Mouse (Mus musculus): ENCODE results near the gene Gtf3c5. TPM values are rescaled to one million over a fixed set of nuclear protein-coding genes. Genes with fewer than 3 reads are reported as not detected.
A peak's percentile ranks its signal among the peaks of the same experiment; 100 is the strongest.

The Gtf3c5 gene
- polyA plus RNA-seq, 1 experiment = 29.0 TPM

- no peaks in the 10 kb centered on the region for H3K27me3 ChIP-seq (ENCODE audit: control insufficient read depth, insufficient read depth, low read length, poor library complexity, severe bottlenecking)
- no peaks in the 10 kb centered on the region for H3K36me3 ChIP-seq (ENCODE audit: control insufficient read depth, insufficient read depth, low read length, poor library complexity, severe bottlenecking)
- peak; percentile 63 for TF ChIP-seq CTCF (IDR thresholded peaks at IDR 0.05; ENCODE audit: low read depth, low read length)
- TF ChIP-seq EP300 (IDR thresholded peaks at IDR 0.05; ENCODE audit: insufficient read depth, low read depth, low read length) = no peak
- no peak overlapping the region for H3K9ac ChIP-seq (ENCODE audit: low read depth, poor library complexity, severe bottlenecking)
- no peaks in the 10 kb centered on the region for H3K4me1 ChIP-seq (ENCODE audit: control insufficient read depth, insufficient read depth, low read length)
- no peak overlapping the region for H3K27ac ChIP-seq (ENCODE audit: insufficient read depth, low read length)
- H3K4me3 ChIP-seq (ENCODE audit: low read depth, low read length) = no peak overlapping the region
- no peaks in the 10 kb centered on the region for H3K9me3 ChIP-seq (replicated peaks; ENCODE audit: control insufficient read depth, insufficient read depth, low read length, poor library complexity, severe bottlenecking)
Observed at GRCm38 (mm10) chr2:28624870-28625269, 41.3 kb upstream of the Gtf3c5 start.

GRCm38 (mm10) chr2:28622521-28623124 is 39.1 kb upstream of the Gtf3c5 start:
- TF ChIP-seq POLR2A (IDR thresholded peaks at IDR 0.05; ENCODE audit: insufficient read depth, low read length) (no peak), EP300 (IDR thresholded peaks at IDR 0.05; ENCODE audit: insufficient read depth, low read depth, low read length) (no peak), CTCF (IDR thresholded peaks at IDR 0.05; ENCODE audit: low read depth, low read length) (peak; percentile 83)
- H3K9ac ChIP-seq (ENCODE audit: low read depth, poor library complexity, severe bottlenecking) = no peak overlapping the region
- no peaks in the 10 kb centered on the region for H3K9me3 ChIP-seq (replicated peaks; ENCODE audit: control insufficient read depth, insufficient read depth, low read length, poor library complexity, severe bottlenecking)
- no peak overlapping the region for H3K27ac ChIP-seq (ENCODE audit: insufficient read depth, low read length)
- no peaks in the 10 kb centered on the region for H3K27me3 ChIP-seq (ENCODE audit: control insufficient read depth, insufficient read depth, low read length, poor library complexity, severe bottlenecking)
- H3K4me3 ChIP-seq (ENCODE audit: low read depth, low read length) = no peak overlapping the region
- no peaks in the 10 kb centered on the region for H3K36me3 ChIP-seq (ENCODE audit: control insufficient read depth, insufficient read depth, low read length, poor library complexity, severe bottlenecking)
- H3K4me1 ChIP-seq (ENCODE audit: control insufficient read depth, insufficient read depth, low read length) = no peaks in the 10 kb centered on the region

- no peak within 1 kb of the TSS for H3K4me3 ChIP-seq (ENCODE audit: low read depth, low read length)
- H3K27ac ChIP-seq (ENCODE audit: insufficient read depth, low read length) = no peak within 1 kb of the TSS
- no peak within 1 kb of the TSS for H3K9ac ChIP-seq (ENCODE audit: low read depth, poor library complexity, severe bottlenecking)
- TF ChIP-seq CTCF (IDR thresholded peaks at IDR 0.05; ENCODE audit: low read depth, low read length) = no peak
- no peaks in the 10 kb centered on the region for H3K27me3 ChIP-seq (ENCODE audit: control insufficient read depth, insufficient read depth, low read length, poor library complexity, severe bottlenecking)
- H3K36me3 ChIP-seq (ENCODE audit: control insufficient read depth, insufficient read depth, low read length, poor library complexity, severe bottlenecking) = no peaks in the 10 kb centered on the region
- H3K9me3 ChIP-seq (replicated peaks; ENCODE audit: control insufficient read depth, insufficient read depth, low read length, poor library complexity, severe bottlenecking) = no peaks in the 10 kb centered on the region
- H3K4me1 ChIP-seq (ENCODE audit: control insufficient read depth, insufficient read depth, low read length) = no peaks in the 10 kb centered on the region
Observed at GRCm38 (mm10) chr2:28621664-28622171, 38.2 kb upstream of the Gtf3c5 start, which contains the start of gene Gfi1b. Gfi1b (minus strand) TSS chr2:28621982.

GRCm38 (mm10) chr2:28621111-28621510 is 37.6 kb upstream of the Gtf3c5 start:
- no peak for TF ChIP-seq CTCF (IDR thresholded peaks at IDR 0.05; ENCODE audit: low read depth, low read length)
- no peak for TF ChIP-seq EP300 (IDR thresholded peaks at IDR 0.05; ENCODE audit: insufficient read depth, low read depth, low read length)
- no peak for TF ChIP-seq POLR2A (IDR thresholded peaks at IDR 0.05; ENCODE audit: insufficient read depth, low read length)
- Histone ChIP-seq H3K27me3 (ENCODE audit: control insufficient read depth, insufficient read depth, low read length, poor library complexity, severe bottlenecking) (no peaks in the 10 kb centered on the region), H3K36me3 (ENCODE audit: control insufficient read depth, insufficient read depth, low read length, poor library complexity, severe bottlenecking) (no peaks in the 10 kb centered on the region), H3K4me1 (ENCODE audit: control insufficient read depth, insufficient read depth, low read length) (no peaks in the 10 kb centered on the region), H3K9ac (ENCODE audit: low read depth, poor library complexity, severe bottlenecking) (no peak overlapping the region), H3K27ac (ENCODE audit: insufficient read depth, low read length) (no peak overlapping the region), H3K9me3 (replicated peaks; ENCODE audit: control insufficient read depth, insufficient read depth, low read length, poor library complexity, severe bottlenecking) (no peaks in the 10 kb centered on the region), H3K4me3 (ENCODE audit: low read depth, low read length) (no peak overlapping the region)

- TF ChIP-seq POLR2A (IDR thresholded peaks at IDR 0.05; ENCODE audit: insufficient read depth, low read length) (no peak), CTCF (IDR thresholded peaks at IDR 0.05; ENCODE audit: low read depth, low read length) (no peak), EP300 (IDR thresholded peaks at IDR 0.05; ENCODE audit: insufficient read depth, low read depth, low read length) (no peak)
- peaks cover 1% of the 10 kb centered on the region for H3K4me1 ChIP-seq (ENCODE audit: control insufficient read depth, insufficient read depth, low read length)
- no peak overlapping the region for H3K9ac ChIP-seq (ENCODE audit: low read depth, poor library complexity, severe bottlenecking)
- no peak overlapping the region for H3K4me3 ChIP-seq (ENCODE audit: low read depth, low read length)
- H3K27ac ChIP-seq (ENCODE audit: insufficient read depth, low read length) = no peak overlapping the region
- H3K36me3 ChIP-seq (ENCODE audit: control insufficient read depth, insufficient read depth, low read length, poor library complexity, severe bottlenecking) = no peaks in the 10 kb centered on the region
- H3K27me3 ChIP-seq (ENCODE audit: control insufficient read depth, insufficient read depth, low read length, poor library complexity, severe bottlenecking) = no peaks in the 10 kb centered on the region
- no peaks in the 10 kb centered on the region for H3K9me3 ChIP-seq (replicated peaks; ENCODE audit: control insufficient read depth, insufficient read depth, low read length, poor library complexity, severe bottlenecking)
Observed at GRCm38 (mm10) chr2:28620522-28620921, 37.0 kb upstream of the Gtf3c5 start.

- TF ChIP-seq EP300 (IDR thresholded peaks at IDR 0.05; ENCODE audit: insufficient read depth, low read depth, low read length) = no peak
- TF ChIP-seq CTCF (IDR thresholded peaks at IDR 0.05; ENCODE audit: low read depth, low read length) = no peak
- no peak for TF ChIP-seq POLR2A (IDR thresholded peaks at IDR 0.05; ENCODE audit: insufficient read depth, low read length)
- H3K4me1 ChIP-seq (ENCODE audit: control insufficient read depth, insufficient read depth, low read length) = peaks cover 1% of the 10 kb centered on the region
- H3K9me3 ChIP-seq (replicated peaks; ENCODE audit: control insufficient read depth, insufficient read depth, low read length, poor library complexity, severe bottlenecking) = no peaks in the 10 kb centered on the region
- no peak overlapping the region for H3K9ac ChIP-seq (ENCODE audit: low read depth, poor library complexity, severe bottlenecking)
- H3K4me3 ChIP-seq (ENCODE audit: low read depth, low read length) = no peak overlapping the region
- no peaks in the 10 kb centered on the region for H3K36me3 ChIP-seq (ENCODE audit: control insufficient read depth, insufficient read depth, low read length, poor library complexity, severe bottlenecking)
- no peaks in the 10 kb centered on the region for H3K27me3 ChIP-seq (ENCODE audit: control insufficient read depth, insufficient read depth, low read length, poor library complexity, severe bottlenecking)
- H3K27ac ChIP-seq (ENCODE audit: insufficient read depth, low read length) = no peak overlapping the region
Observed at GRCm38 (mm10) chr2:28619369-28619768, 35.8 kb upstream of the Gtf3c5 start.

All from ES-Bruce4 (cell line).